Mouse (Mus musculus) cortical plate, adult 2 months (tissue): Measurements from ENCODE around the gene E130308A19Rik. TPM values are rescaled to one million over a fixed set of nuclear protein-coding genes. Genes with fewer than 3 reads are reported as not detected.

ENCODE experiments used
- H3K27ac ChIP-seq: fragments of 200-500 bp; 2 replicates; pipeline ENCODE4 v1.5.1; 2012; ENCODE audit warnings: low read length, control low read depth, inconsistent platforms; ENCODE audit not compliant: insufficient read depth
- H3K4me1 ChIP-seq: fragments of 200-500 bp; 2 replicates; pipeline ENCODE4 v1.6.1; 2011; ENCODE audit warnings: low read length; ENCODE audit not compliant: control insufficient read depth, insufficient read depth
- H3K4me3 ChIP-seq: fragments of 200-500 bp; 2 replicates; pipeline ENCODE4 v1.5.1; 2011; ENCODE audit warnings: mild to moderate bottlenecking, low read length, control low read depth; ENCODE audit not compliant: insufficient read depth
- CTCF ChIP-seq: fragments of 200-500 bp; IDR thresholded peaks from 2 replicates; pipeline ENCODE4 v1.5.1; 2011; ENCODE audit warnings: mild to moderate bottlenecking, control low read depth, low read length; ENCODE audit not compliant: insufficient read depth; ENCODE audit errors: extremely low read depth
- POLR2A ChIP-seq: fragments of 200-500 bp; IDR thresholded peaks from 2 replicates; pipeline ENCODE4 v1.6.1; 2011; ENCODE audit warnings: mild to moderate bottlenecking, low read length, control low read depth; ENCODE audit not compliant: insufficient read depth; ENCODE audit errors: extremely low read depth
- polyA plus RNA-seq: library from polyadenylated mRNA; depleted of rRNA; stranded (reverse); fragments of >200 nt; gene quantifications from 2 replicates; pipeline ENCODE4 v1.2.3, GENCODE M21; 2012

The E130308A19Rik gene
- polyA plus RNA-seq, 1 experiment, result 7.3 TPM

DNA sequence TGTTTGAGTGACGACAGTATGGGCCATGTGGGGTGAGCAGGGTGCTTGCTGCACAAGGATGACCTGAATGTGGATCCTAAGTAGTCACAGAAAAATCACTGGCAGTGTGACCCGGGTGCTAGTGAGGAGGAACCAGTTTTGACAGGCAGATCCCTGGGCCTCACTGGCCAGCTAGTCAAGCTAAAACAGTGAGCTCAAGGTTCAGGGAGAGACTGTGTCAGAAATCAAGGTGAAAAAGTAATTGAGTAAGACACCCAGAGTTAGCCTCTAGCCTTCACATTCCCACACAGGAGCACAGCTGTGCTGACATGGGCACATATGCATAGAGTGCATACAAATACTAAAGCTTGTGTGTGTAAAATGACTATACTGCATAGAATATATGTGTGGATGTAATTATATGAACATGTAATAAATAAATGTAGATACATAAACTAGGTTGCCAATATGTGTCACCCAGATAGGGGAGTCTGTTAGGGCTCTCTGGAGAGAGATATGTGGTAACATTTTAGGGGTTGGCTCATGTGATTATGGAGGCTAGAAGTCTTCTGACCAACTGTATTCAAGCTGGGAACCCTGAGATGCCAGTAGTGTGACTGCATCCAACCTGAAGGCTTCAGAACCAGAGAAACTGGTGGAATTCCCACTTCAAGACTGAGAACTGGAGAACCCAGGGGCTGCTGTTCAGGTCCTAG lies 47.6 kb downstream of the E130308A19Rik start:
- no peak overlapping the region for H3K27ac ChIP-seq
- H3K4me1 ChIP-seq, result no peaks in the 10 kb centered on the region
- TF ChIP-seq CTCF, result no peak
- no peak for TF ChIP-seq POLR2A
- H3K4me3 ChIP-seq, result no peak overlapping the region

DNA sequence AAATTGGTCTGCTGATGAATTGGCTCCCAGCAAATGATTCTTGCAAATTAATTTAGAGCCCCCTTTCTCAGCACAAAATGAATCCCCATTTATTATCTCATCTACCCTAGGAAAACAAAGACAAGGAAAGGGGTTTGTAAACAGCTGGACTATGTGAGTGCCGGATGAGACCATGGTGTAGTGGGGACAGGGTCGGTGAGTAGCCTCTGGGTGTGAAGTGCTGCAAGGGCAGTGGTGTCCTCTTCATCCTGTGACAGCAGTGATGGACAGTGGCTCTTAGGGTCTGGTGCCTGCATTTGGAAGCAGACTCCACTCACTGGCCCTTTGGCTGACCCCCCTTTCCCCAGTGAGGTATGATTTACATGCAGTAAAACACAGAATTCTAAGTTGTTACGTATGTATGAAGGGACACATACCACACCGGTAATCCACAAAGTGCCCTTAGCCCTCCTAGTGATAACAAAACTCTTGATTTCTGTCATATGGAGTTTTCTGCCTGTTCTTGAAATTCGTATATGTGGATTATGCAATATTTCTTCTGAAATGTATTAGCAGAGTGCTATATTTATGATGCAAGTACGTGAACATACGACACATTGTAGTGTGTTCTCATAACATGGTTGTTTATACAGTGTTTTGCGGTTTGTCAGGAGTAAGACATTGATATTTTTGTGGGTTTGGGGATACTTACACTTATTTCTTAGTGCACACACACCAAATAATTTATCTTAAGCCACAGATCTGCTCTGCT lies 49.1 kb downstream of the E130308A19Rik start:
- Histone ChIP-seq H3K4me3 (no peak overlapping the region), H3K4me1 (no peaks in the 10 kb centered on the region), H3K27ac (no peak overlapping the region)
- TF ChIP-seq POLR2A (no peak), CTCF (no peak)

- Histone ChIP-seq H3K27ac (no peak overlapping the region), H3K4me3 (no peak overlapping the region), H3K4me1 (no peaks in the 10 kb centered on the region)
- TF ChIP-seq CTCF (no peak), POLR2A (no peak)
Observed at GRCm38 (mm10) chr4:59675699-59676098, 49.7 kb downstream of the E130308A19Rik start.

DNA sequence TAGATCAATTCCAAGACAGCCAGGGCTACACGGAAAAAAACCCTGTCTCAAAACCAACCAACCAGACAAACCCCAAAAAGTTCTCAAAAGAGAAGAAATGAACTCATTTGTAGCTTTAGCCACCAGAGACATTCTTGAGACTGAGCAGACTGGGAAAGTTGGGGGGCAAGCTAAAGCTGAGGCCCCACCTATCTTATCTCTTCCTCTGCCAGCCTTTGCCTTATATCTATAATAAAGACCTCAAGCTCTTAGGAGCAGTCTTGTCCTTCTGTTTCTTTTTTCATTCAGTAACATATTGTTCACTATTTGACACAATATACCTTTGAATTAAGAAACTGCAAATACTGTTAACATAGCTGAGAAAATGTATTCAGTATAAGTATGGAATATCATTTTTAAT lies 55.4 kb downstream of the E130308A19Rik start:
- no peak overlapping the region for H3K4me3 ChIP-seq
- TF ChIP-seq POLR2A (no peak), CTCF (no peak)

DNA sequence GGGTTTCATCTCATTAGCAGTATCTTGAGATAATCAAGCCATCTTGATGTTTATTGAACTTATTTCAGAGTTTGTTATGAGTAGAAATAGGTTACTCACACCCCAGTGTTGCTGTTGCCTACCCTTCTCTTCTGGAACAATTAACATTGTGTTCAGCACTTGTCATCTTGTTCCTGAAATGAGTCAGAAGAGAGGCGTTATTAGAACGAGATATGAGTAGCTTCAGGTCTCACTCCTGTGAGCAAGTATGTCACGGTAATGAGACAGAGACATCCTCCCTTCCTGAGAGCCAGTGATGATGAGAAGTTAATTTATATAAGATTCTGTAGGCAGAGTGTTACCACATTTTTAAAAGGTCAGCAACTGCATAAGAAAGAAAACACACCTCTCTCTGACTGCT lies 56.5 kb downstream of the E130308A19Rik start:
- Histone ChIP-seq H3K27ac (no peak overlapping the region), H3K4me1 (no peaks in the 10 kb centered on the region), H3K4me3 (no peak overlapping the region)
- TF ChIP-seq POLR2A, result no peak
- TF ChIP-seq CTCF, result no peak

More for the DNA sequence above, 55.4 kb downstream of the E130308A19Rik start:
- Histone ChIP-seq H3K4me1 (no peaks in the 10 kb centered on the region), H3K27ac (no peak overlapping the region)

- no peak overlapping the region for H3K4me3 ChIP-seq
- no peaks in the 10 kb centered on the region for H3K4me1 ChIP-seq
- TF ChIP-seq CTCF, result no peak
- no peak for TF ChIP-seq POLR2A
- H3K27ac ChIP-seq, result no peak overlapping the region
Observed at GRCm38 (mm10) chr4:59682950-59683349, 56.9 kb downstream of the E130308A19Rik start.

GRCm38 (mm10) chr4:59684306-59684705 lies 58.3 kb downstream of the E130308A19Rik start:
- no peak overlapping the region for H3K4me3 ChIP-seq
- H3K27ac ChIP-seq, result no peak overlapping the region
- TF ChIP-seq CTCF (no peak), POLR2A (no peak)
- no peaks in the 10 kb centered on the region for H3K4me1 ChIP-seq

- TF ChIP-seq POLR2A (no peak), CTCF (no peak)
- Histone ChIP-seq H3K27ac (no peak overlapping the region), H3K4me3 (no peak overlapping the region), H3K4me1 (no peaks in the 10 kb centered on the region)
Observed at GRCm38 (mm10) chr4:59686716-59687115, 60.7 kb downstream of the E130308A19Rik start.

DNA sequence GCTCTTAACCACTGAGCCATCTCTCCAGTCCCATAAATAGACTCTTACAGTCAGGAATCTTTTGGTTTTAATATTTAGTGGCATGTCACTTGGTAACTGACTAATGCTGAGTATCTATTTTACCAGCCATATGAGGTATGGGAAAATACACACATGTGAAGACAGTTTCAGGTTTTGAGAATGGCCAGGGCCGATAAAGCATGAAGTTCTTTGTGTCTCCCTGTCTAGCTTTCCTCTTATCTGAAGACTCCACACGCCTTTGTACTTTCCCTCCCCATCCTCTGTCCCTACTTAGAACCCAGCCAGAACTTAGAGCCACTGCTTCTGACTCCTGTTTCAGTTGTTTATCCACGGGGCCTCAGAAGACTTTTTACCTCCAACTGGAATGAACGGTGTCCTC lies 63.0 kb downstream of the E130308A19Rik start:
- Histone ChIP-seq H3K27ac (no peak overlapping the region), H3K4me3 (no peak overlapping the region), H3K4me1 (no peaks in the 10 kb centered on the region)
- TF ChIP-seq POLR2A (no peak), CTCF (no peak)

DNA sequence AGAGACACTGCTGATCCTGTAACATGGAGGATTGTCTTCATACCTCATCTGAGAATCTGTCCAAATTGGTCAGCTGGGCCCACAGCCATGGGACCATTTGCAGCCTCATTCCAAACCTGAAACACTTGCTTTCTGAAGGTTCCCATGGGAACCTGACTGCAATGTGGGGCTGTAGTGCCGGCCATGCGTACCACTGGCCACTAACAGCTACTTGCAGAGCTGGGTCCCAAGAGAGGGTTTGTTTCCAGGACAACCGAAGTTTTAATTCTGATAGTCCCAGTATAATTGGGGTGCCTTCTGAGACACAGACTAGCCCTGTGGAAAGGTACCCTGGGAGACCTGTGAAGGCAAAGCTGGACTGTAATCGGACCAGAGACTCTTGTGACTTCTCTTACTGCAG lies 64.1 kb downstream of the E130308A19Rik start:
- TF ChIP-seq POLR2A (no peak), CTCF (no peak)
- Histone ChIP-seq H3K27ac (no peak overlapping the region), H3K4me1 (no peaks in the 10 kb centered on the region), H3K4me3 (no peak overlapping the region)

DNA sequence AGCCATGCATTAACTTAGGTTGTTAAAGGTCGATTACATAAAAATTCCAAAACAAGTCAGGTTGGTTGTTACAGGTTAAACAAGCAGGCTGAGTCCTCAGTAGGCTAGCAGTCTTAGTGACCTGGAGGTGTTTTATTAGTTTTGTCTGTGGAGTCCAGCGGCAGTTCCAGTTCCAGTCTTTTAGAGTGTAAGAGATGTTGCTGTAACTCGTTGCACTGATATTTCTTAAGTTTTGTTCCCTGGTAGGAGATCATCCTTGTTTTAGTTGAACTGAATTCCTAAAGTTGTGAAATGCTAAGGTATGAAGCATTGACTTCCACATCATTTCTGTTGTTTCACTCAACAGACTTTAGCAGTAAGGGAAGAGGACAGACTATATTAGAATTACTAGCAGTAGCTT lies 70.8 kb downstream of the E130308A19Rik start:
- Histone ChIP-seq H3K4me1 (no peaks in the 10 kb centered on the region), H3K4me3 (no peak overlapping the region), H3K27ac (no peak overlapping the region)
- TF ChIP-seq CTCF (no peak), POLR2A (no peak)
